Mouse (Mus musculus): Measurements from ENCODE around the gene Icam1. TPM values are rescaled to one million over a fixed set of nuclear protein-coding genes. Genes with fewer than 3 reads are reported as not detected.

The Icam1 gene
- polyA plus RNA-seq, 1 experiment from 2014 or later, result 12.7 TPM

DNA sequence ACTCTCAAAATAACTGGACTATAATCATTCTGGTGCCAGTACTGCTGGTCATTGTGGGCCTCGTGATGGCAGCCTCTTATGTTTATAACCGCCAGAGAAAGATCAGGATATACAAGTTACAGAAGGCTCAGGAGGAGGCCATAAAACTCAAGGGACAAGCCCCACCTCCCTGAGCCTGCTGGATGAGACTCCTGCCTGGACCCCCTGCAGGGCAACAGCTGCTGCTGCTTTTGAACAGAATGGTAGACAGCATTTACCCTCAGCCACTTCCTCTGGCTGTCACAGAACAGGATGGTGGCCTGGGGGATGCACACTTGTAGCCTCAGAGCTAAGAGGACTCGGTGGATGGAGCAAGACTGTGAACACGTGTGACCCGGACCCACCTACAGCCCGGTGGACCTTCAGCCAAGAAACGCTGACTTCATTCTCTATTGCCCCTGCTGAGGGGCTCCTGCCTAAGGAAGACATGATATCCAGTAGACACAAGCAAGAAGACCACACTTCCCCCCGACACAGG, 12.0 kb downstream of the Icam1 start:
- Histone ChIP-seq H3K4me3 (ENCODE audit: low read length) (no peak overlapping the region), H3K9me3 (ENCODE audit: control insufficient read depth, low read length) (no peaks in the 10 kb centered on the region), H3K4me1 (ENCODE audit: control insufficient read depth, insufficient read depth, low read length) (peaks cover 37% of the 10 kb centered on the region), H3K36me3 (ENCODE audit: control insufficient read depth, insufficient read depth, low read length) (no peaks in the 10 kb centered on the region), H3K4me2 (ENCODE audit: low read depth, low read length) (no peak overlapping the region), H3K9ac (ENCODE audit: low read depth, low read length) (no peak overlapping the region), H3K27ac (ENCODE audit: low read length) (no peak overlapping the region), H3K27me3 (replicated peaks; ENCODE audit: control insufficient read depth, insufficient read depth, low read length) (peaks cover 20% of the 10 kb centered on the region)
- ATAC-seq, result no peak
- 61% methylated on average over 8 of the region's 8 CpGs for WGBS

DNA sequence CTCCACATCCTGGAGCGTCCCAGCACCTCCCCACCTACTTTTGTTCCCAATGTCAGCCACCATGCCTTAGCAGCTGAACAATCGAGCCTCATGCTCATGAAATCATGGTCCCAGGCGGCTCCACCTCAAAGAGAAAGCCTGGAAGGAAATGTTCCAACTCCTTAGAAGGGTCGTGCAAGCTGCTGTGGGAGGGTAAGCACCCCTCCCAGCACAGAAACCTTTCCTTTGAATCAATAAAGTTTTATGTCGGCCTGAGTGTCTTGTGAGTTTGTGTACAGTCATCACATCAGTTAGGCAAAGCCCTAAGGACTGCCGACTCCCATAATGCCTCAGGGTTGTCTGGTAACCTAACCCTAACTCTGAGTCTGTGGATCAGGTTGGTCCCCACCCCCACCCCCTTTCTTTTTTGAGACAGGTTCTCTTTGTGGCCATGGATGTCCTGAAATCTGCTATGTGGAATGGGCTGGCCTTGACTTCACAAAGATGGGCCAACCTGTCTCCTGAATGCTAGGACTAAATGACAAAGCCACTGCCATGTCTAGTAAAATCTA, 12.8 kb downstream of the Icam1 start:
- no peak for ATAC-seq
- H3K9ac ChIP-seq (ENCODE audit: low read depth, low read length), result no peak overlapping the region
- no peak overlapping the region for H3K27ac ChIP-seq (ENCODE audit: low read length)
- 66% methylated on average over 6 of the region's 6 CpGs for WGBS
- H3K4me1 ChIP-seq (ENCODE audit: control insufficient read depth, insufficient read depth, low read length), result peaks cover 42% of the 10 kb centered on the region
- no peaks in the 10 kb centered on the region for H3K9me3 ChIP-seq (ENCODE audit: control insufficient read depth, low read length)
- H3K4me3 ChIP-seq (ENCODE audit: low read length), result no peak overlapping the region
- H3K4me2 ChIP-seq (ENCODE audit: low read depth, low read length), result no peak overlapping the region
- H3K36me3 ChIP-seq (ENCODE audit: control insufficient read depth, insufficient read depth, low read length), result no peaks in the 10 kb centered on the region
- peaks cover 27% of the 10 kb centered on the region for H3K27me3 ChIP-seq (replicated peaks; ENCODE audit: control insufficient read depth, insufficient read depth, low read length)

DNA sequence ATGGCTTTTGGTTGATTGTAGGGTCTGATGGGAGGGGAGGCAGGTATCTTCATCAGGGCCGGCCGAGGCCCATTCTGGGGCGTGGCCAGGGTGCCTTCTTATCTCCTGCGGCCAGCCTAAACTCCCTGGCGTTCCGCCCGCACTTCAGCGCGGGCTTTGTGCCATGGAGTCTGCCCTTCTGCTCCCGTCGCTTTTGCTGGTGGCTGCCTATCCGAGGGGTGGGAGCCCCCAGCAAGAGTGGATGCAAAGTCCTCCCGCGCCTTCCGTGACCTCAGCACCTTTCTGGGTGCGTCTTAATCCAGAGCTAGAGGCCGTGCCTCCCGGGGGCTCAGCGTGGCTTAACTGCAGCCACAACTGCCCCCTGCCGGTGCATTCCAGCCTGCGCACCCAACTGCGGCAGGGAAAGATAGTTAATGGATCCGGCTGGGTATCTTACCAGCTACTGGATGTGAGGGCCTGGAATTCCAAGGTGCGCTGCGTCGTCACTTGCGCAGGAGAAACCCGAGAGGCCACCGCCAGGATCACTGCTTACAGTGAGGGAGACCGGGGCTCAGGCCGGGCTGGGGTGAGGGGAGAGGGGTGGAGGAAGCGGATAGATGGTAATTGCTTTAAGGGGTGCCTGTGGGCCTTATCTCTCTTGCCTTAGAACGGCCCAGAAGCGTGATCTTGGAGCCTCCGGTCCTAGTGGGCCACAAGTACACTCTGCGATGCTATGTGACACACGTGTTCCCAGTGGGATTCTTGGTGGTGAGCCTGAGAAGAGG, 13.7 kb downstream of the Icam1 start, which contains the start of gene Icam4:
Gene Icam4, plus strand, starts transcription at position 83 of the 764 bp plus-strand sequence.
- no peaks in the 10 kb centered on the region for H3K36me3 ChIP-seq (ENCODE audit: control insufficient read depth, insufficient read depth, low read length)
- H3K27me3 ChIP-seq (replicated peaks; ENCODE audit: control insufficient read depth, insufficient read depth, low read length), result peaks cover 32% of the 10 kb centered on the region
- H3K4me3 ChIP-seq (ENCODE audit: low read length), result peak within 1 kb of the TSS; percentile 62
- peaks cover 43% of the 10 kb centered on the region for H3K4me1 ChIP-seq (ENCODE audit: control insufficient read depth, insufficient read depth, low read length)
- peak; percentile 47 for ATAC-seq
- no peak within 1 kb of the TSS for H3K27ac ChIP-seq (ENCODE audit: low read length)
- peak within 1 kb of the TSS; percentile 97 for H3K4me2 ChIP-seq (ENCODE audit: low read depth, low read length)
- H3K9me3 ChIP-seq (ENCODE audit: control insufficient read depth, low read length), result no peaks in the 10 kb centered on the region
- peak within 1 kb of the TSS; percentile 60 for H3K9ac ChIP-seq (ENCODE audit: low read depth, low read length)
- WGBS, result 2% methylated on average over 37 of the region's 37 CpGs

DNA sequence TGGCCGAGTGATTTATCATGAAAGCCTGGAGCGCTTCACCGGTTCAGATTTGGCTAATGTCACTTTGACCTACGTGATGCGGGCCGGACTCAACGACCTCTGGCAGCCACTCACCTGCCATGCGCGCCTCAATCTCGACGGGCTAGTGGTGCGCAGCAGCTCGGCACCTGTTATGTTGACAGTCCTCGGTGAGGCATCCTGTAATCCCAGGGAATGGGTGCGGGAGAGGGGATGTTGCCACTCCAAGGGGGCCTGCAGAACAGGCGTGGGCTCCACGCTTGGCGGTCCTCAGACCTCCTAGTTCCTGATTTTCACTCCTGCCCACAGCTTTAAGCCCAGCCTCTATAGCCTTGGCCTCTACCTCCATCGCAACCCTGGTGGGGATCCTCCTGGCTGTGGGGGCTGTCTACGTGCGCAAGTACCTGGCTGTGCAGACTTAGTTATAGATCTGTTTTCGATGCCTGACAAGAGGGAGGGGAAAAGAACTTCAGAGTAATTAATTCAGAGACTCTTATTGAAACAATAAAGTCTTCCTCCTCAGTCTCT, 14.3 kb downstream of the Icam1 start:
- ATAC-seq, result no peak
- Histone ChIP-seq H3K27ac (ENCODE audit: low read length) (no peak overlapping the region), H3K4me1 (ENCODE audit: control insufficient read depth, insufficient read depth, low read length) (peaks cover 43% of the 10 kb centered on the region), H3K4me2 (ENCODE audit: low read depth, low read length) (peak overlapping the region; percentile 97), H3K9ac (ENCODE audit: low read depth, low read length) (peak overlapping the region; percentile 60), H3K36me3 (ENCODE audit: control insufficient read depth, insufficient read depth, low read length) (no peaks in the 10 kb centered on the region), H3K4me3 (ENCODE audit: low read length) (peak overlapping the region; percentile 62), H3K9me3 (ENCODE audit: control insufficient read depth, low read length) (no peaks in the 10 kb centered on the region), H3K27me3 (replicated peaks; ENCODE audit: control insufficient read depth, insufficient read depth, low read length) (peaks cover 38% of the 10 kb centered on the region)
- 26% methylated on average over 22 of the region's 22 CpGs for WGBS

DNA sequence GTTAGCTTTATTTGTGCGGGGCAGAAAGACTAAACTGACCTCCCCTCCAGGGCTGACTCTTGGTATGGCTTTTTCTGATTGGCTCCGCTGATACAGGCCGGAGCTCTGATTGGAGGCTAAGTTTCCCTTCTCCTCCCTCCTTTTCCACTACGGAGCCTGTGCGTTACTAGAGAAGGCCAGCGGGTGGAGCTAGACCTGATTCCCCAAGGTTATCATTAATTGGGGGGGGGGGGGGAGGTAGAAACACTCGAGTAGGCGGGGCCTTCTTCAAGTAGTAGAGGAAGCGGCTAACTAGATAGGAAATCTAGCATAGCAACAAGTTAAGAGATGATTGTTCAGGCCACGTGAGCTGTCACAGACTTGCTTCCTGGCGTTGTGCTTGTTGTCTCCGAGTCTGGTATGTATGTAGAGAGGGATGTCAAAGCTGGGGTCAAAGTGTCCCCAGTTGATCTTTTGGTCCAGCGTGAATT, 15.0 kb downstream of the Icam1 start:
- H3K27me3 ChIP-seq (replicated peaks; ENCODE audit: control insufficient read depth, insufficient read depth, low read length), result peaks cover 45% of the 10 kb centered on the region
- no peak overlapping the region for H3K27ac ChIP-seq (ENCODE audit: low read length)
- no peaks in the 10 kb centered on the region for H3K9me3 ChIP-seq (ENCODE audit: control insufficient read depth, low read length)
- H3K4me1 ChIP-seq (ENCODE audit: control insufficient read depth, insufficient read depth, low read length), result peaks cover 43% of the 10 kb centered on the region
- peak overlapping the region; percentile 97 for H3K4me2 ChIP-seq (ENCODE audit: low read depth, low read length)
- peak; percentile 75 for ATAC-seq
- under 1% methylated on average over 13 of the region's 13 CpGs for WGBS
- H3K4me3 ChIP-seq (ENCODE audit: low read length), result peak overlapping the region; percentile 62
- H3K36me3 ChIP-seq (ENCODE audit: control insufficient read depth, insufficient read depth, low read length), result no peaks in the 10 kb centered on the region
- H3K9ac ChIP-seq (ENCODE audit: low read depth, low read length), result peak overlapping the region; percentile 8; the same call in 1 of the 2 replicates

DNA sequence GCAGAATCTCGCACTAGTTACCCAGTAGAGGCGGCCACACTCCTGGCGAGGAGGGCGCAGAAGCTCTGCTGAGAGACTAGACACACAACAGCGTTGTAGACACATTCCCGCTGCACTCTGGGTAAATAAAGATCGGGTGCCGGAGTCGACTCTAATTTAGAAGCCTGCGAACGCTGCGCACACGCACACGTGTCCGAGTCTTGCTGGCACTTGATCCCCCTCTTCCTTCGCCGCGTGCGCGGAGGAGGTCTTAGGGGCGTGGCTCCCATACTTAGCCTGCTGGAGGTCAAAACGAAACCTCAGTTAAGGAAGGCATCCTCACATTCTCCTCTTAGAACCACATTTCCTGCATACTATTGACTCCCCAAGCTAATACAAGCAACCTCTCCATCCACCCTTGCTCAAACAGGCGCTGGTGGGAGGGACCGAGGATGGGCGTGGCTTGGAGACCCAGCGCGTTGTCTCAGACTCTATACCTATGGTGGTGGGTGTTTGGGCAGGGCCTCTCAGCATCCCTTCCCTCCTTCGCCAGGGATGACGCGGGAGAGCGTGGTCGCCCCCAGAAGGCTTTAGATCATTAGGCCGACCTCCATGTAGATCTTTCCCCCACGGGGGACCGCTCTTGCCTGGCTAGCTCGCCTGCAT, 15.6 kb downstream of the Icam1 start:
- Histone ChIP-seq H3K36me3 (ENCODE audit: control insufficient read depth, insufficient read depth, low read length) (no peaks in the 10 kb centered on the region), H3K4me1 (ENCODE audit: control insufficient read depth, insufficient read depth, low read length) (peaks cover 43% of the 10 kb centered on the region), H3K27ac (ENCODE audit: low read length) (no peak overlapping the region), H3K27me3 (replicated peaks; ENCODE audit: control insufficient read depth, insufficient read depth, low read length) (peaks cover 51% of the 10 kb centered on the region), H3K9ac (ENCODE audit: low read depth, low read length) (peak overlapping the region; percentile 59; the same call in 1 of the 2 replicates), H3K4me3 (ENCODE audit: low read length) (peak overlapping the region; percentile 62), H3K9me3 (ENCODE audit: control insufficient read depth, low read length) (no peaks in the 10 kb centered on the region), H3K4me2 (ENCODE audit: low read depth, low read length) (peak overlapping the region; percentile 97)
- peak; percentile 19 for ATAC-seq
- WGBS, result under 1% methylated on average over 36 of the region's 36 CpGs

DNA sequence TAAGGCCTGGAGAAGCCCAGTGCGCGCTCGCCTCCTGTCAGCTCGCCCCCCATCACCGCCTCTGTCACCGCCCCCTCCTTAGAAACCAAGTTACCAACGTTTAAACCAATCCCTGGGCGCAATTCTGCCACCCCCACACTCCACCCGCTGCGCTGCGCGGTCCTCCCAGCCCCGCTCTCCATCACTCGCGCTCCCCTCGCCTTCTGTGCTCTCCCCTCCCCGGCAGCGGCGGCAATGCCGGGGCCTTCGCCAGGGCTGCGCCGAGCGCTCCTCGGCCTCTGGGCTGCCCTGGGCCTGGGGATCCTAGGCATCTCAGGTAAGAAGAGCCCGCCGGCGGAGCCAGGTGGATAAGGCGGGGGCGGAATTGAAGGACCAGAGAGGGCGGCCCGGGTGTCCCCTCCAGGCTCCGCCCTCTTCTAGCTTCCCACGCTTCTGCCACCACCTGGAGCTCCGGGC, 16.1 kb downstream of the Icam1 start, which contains the start of gene Icam5:
Gene Icam5, plus strand, starts transcription at position 178 of the 456 bp plus-strand sequence.
- Histone ChIP-seq H3K36me3 (ENCODE audit: control insufficient read depth, insufficient read depth, low read length) (no peaks in the 10 kb centered on the region), H3K4me3 (ENCODE audit: low read length) (peak within 1 kb of the TSS; percentile 62), H3K4me2 (ENCODE audit: low read depth, low read length) (peak within 1 kb of the TSS; percentile 98), H3K27me3 (replicated peaks; ENCODE audit: control insufficient read depth, insufficient read depth, low read length) (peaks cover 56% of the 10 kb centered on the region), H3K4me1 (ENCODE audit: control insufficient read depth, insufficient read depth, low read length) (peaks cover 47% of the 10 kb centered on the region), H3K27ac (ENCODE audit: low read length) (no peak within 1 kb of the TSS), H3K9ac (ENCODE audit: low read depth, low read length) (peak within 1 kb of the TSS; percentile 59; the same call in 1 of the 2 replicates), H3K9me3 (ENCODE audit: control insufficient read depth, low read length) (no peaks in the 10 kb centered on the region)
- ATAC-seq, result peak; percentile 1; the same call in 1 of the 2 replicates
- WGBS, result under 1% methylated on average over 34 of the region's 35 CpGs

DNA sequence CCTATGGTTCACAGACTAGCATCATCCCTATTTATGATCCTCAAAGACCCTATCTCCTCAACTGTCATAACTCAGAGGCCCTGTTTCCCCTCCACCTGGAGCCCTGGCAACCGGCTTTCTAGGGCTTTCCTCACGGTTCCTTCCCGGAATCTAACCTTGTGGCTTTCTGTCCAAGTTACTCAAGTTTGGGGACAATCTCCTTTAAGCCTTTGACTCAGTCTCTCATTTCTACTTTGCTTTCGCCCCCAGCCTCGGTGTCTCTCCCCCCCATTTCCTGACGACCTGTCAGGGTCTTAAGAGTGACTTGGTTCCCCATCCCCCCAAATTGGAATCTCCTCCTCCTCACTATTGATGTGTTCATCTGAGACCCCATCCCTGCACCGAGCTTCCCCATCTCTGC, 16.7 kb downstream of the Icam1 start:
- Histone ChIP-seq H3K9me3 (ENCODE audit: control insufficient read depth, low read length) (no peaks in the 10 kb centered on the region), H3K4me1 (ENCODE audit: control insufficient read depth, insufficient read depth, low read length) (peaks cover 52% of the 10 kb centered on the region), H3K4me3 (ENCODE audit: low read length) (peak overlapping the region; percentile 62), H3K4me2 (ENCODE audit: low read depth, low read length) (peak overlapping the region; percentile 98), H3K36me3 (ENCODE audit: control insufficient read depth, insufficient read depth, low read length) (no peaks in the 10 kb centered on the region), H3K27ac (ENCODE audit: low read length) (no peak overlapping the region), H3K9ac (ENCODE audit: low read depth, low read length) (no peak overlapping the region), H3K27me3 (replicated peaks; ENCODE audit: control insufficient read depth, insufficient read depth, low read length) (peaks cover 62% of the 10 kb centered on the region)
- no peak for ATAC-seq
- 2% methylated on average over 7 of the region's 7 CpGs for WGBS

DNA sequence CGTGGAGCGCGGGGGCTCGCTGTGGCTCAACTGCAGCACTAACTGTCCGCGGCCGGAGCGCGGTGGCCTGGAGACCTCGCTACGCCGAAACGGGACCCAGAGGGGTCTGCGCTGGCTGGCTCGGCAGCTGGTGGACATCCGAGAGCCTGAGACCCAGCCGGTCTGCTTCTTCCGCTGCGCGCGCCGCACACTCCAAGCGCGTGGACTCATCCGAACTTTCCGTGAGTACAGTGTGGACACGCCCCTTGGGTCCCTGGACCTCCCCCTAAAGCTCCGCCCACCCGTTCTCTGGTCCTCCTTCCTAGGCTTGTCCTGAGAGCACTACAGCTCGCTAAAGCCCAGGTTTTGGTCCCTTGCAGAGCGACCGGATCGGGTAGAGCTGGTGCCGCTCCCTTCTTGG, 17.4 kb downstream of the Icam1 start:
- Histone ChIP-seq H3K4me2 (ENCODE audit: low read depth, low read length) (peak overlapping the region; percentile 98), H3K36me3 (ENCODE audit: control insufficient read depth, insufficient read depth, low read length) (no peaks in the 10 kb centered on the region), H3K4me3 (ENCODE audit: low read length) (peak overlapping the region; percentile 62), H3K9ac (ENCODE audit: low read depth, low read length) (peak overlapping the region; percentile 64), H3K27ac (ENCODE audit: low read length) (no peak overlapping the region), H3K27me3 (replicated peaks; ENCODE audit: control insufficient read depth, insufficient read depth, low read length) (peaks cover 69% of the 10 kb centered on the region), H3K4me1 (ENCODE audit: control insufficient read depth, insufficient read depth, low read length) (peaks cover 56% of the 10 kb centered on the region), H3K9me3 (ENCODE audit: control insufficient read depth, low read length) (no peaks in the 10 kb centered on the region)
- peak; percentile 61 for ATAC-seq
- under 1% methylated on average over 34 of the region's 34 CpGs for WGBS

Measured in intestine, embryonic 16.5 days (tissue).